Mouse (Mus musculus): ENCODE measurements around the gene A830031A19Rik. TPM values are rescaled to one million over a fixed set of nuclear protein-coding genes. Genes with fewer than 3 reads are reported as not detected.

A830031A19Rik gene
- polyA plus RNA-seq, 1 experiment, result 1.2 TPM

- H3K4me3 ChIP-seq (ENCODE audit: insufficient read depth, low read length), result peak overlapping the region; percentile 89
- H3K27ac ChIP-seq (ENCODE audit: insufficient read depth, low read length), result peak overlapping the region; percentile 96
- TF ChIP-seq POLR2A (IDR thresholded peaks at IDR 0.05; ENCODE audit: extremely low read depth, insufficient read depth, low read length) (no peak; the same call in 1 of the 2 replicates), CTCF (IDR thresholded peaks at IDR 0.05; ENCODE audit: extremely low read depth, insufficient read depth, low read length) (no peak)
- H3K4me1 ChIP-seq (ENCODE audit: control insufficient read depth, insufficient read depth, low read length), result peaks cover 5% of the 10 kb centered on the region
Observed at GRCm38 (mm10) chr11:24080541-24080940, 5.7 kb upstream of the A830031A19Rik start.

GRCm38 (mm10) chr11:24079392-24080391 is 4.8 kb upstream of the A830031A19Rik start:
- Histone ChIP-seq H3K27ac (ENCODE audit: insufficient read depth, low read length) (peak overlapping the region; percentile 49), H3K4me1 (ENCODE audit: control insufficient read depth, insufficient read depth, low read length) (peaks cover 1% of the 10 kb centered on the region), H3K4me3 (ENCODE audit: insufficient read depth, low read length) (peak overlapping the region; percentile 89)
- TF ChIP-seq CTCF (IDR thresholded peaks at IDR 0.05; ENCODE audit: extremely low read depth, insufficient read depth, low read length) (no peak), POLR2A (IDR thresholded peaks at IDR 0.05; ENCODE audit: extremely low read depth, insufficient read depth, low read length) (no peak)

- H3K4me3 ChIP-seq (ENCODE audit: insufficient read depth, low read length), result peak overlapping the region; percentile 89
- peak overlapping the region; percentile 93 for H3K27ac ChIP-seq (ENCODE audit: insufficient read depth, low read length)
- no peak for TF ChIP-seq CTCF (IDR thresholded peaks at IDR 0.05; ENCODE audit: extremely low read depth, insufficient read depth, low read length)
- TF ChIP-seq POLR2A (IDR thresholded peaks at IDR 0.05; ENCODE audit: extremely low read depth, insufficient read depth, low read length), result peak; percentile 21; the same call in 1 of the 2 replicates
- H3K4me1 ChIP-seq (ENCODE audit: control insufficient read depth, insufficient read depth, low read length), result no peaks in the 10 kb centered on the region
Observed at GRCm38 (mm10) chr11:24078706-24079316, 4.0 kb upstream of the A830031A19Rik start.

GRCm38 (mm10) chr11:24077795-24078705 is 3.2 kb upstream of the A830031A19Rik start, which contains the start of gene Bcl11a:
Gene Bcl11a (plus strand): TSS chr11:24078056.
- Histone ChIP-seq H3K4me1 (ENCODE audit: control insufficient read depth, insufficient read depth, low read length) (no peaks in the 10 kb centered on the region), H3K4me3 (ENCODE audit: insufficient read depth, low read length) (peak within 1 kb of the TSS; percentile 89), H3K27ac (ENCODE audit: insufficient read depth, low read length) (peak within 1 kb of the TSS; percentile 93)
- TF ChIP-seq CTCF (IDR thresholded peaks at IDR 0.05; ENCODE audit: extremely low read depth, insufficient read depth, low read length), result no peak
- TF ChIP-seq POLR2A (IDR thresholded peaks at IDR 0.05; ENCODE audit: extremely low read depth, insufficient read depth, low read length), result peak; percentile 71

GRCm38 (mm10) chr11:24076821-24077730 is 2.2 kb upstream of the A830031A19Rik start:
- no peak for TF ChIP-seq POLR2A (IDR thresholded peaks at IDR 0.05; ENCODE audit: extremely low read depth, insufficient read depth, low read length)
- H3K4me1 ChIP-seq (ENCODE audit: control insufficient read depth, insufficient read depth, low read length), result no peaks in the 10 kb centered on the region
- H3K27ac ChIP-seq (ENCODE audit: insufficient read depth, low read length), result peak overlapping the region; percentile 69

GRCm38 (mm10) chr11:24076127-24076650 is 1.3 kb upstream of the A830031A19Rik start:
- H3K27ac ChIP-seq (ENCODE audit: insufficient read depth, low read length), result peak overlapping the region; percentile 98
- peak overlapping the region; percentile 89 for H3K4me3 ChIP-seq (ENCODE audit: insufficient read depth, low read length)
- TF ChIP-seq POLR2A (IDR thresholded peaks at IDR 0.05; ENCODE audit: extremely low read depth, insufficient read depth, low read length) (0 out of 2 replicates have a peak, but pooled peaks have one; percentile 26), CTCF (IDR thresholded peaks at IDR 0.05; ENCODE audit: extremely low read depth, insufficient read depth, low read length) (no peak)
- no peaks in the 10 kb centered on the region for H3K4me1 ChIP-seq (ENCODE audit: control insufficient read depth, insufficient read depth, low read length)

More at GRCm38 (mm10) chr11:24076821-24077730, 2.2 kb upstream of the A830031A19Rik start:
- H3K4me3 ChIP-seq (ENCODE audit: insufficient read depth, low read length), result peak overlapping the region; percentile 89

- Histone ChIP-seq H3K4me1 (ENCODE audit: control insufficient read depth, insufficient read depth, low read length) (no peaks in the 10 kb centered on the region), H3K27ac (ENCODE audit: insufficient read depth, low read length) (peak overlapping the region; percentile 98)
Observed at GRCm38 (mm10) chr11:24075486-24076126, 752 bp upstream of the A830031A19Rik start.

More at GRCm38 (mm10) chr11:24075486-24076126, 752 bp upstream of the A830031A19Rik start:
- TF ChIP-seq POLR2A (IDR thresholded peaks at IDR 0.05; ENCODE audit: extremely low read depth, insufficient read depth, low read length) (no peak), CTCF (IDR thresholded peaks at IDR 0.05; ENCODE audit: extremely low read depth, insufficient read depth, low read length) (no peak)
- H3K4me3 ChIP-seq (ENCODE audit: insufficient read depth, low read length), result peak overlapping the region; percentile 89

Data from cortical plate, adult 2 months (tissue).